Mouse (Mus musculus) retina, postnatal 1 day (tissue): ENCODE data around the gene Gipc2.
A peak's percentile ranks its signal among the peaks of the same experiment; 100 is the strongest.

ENCODE experiments used
- DNase-seq: peaks from one replicate; pipeline ENCODE4 v3.0.0-alpha.2; 2012

Gipc2 gene

GRCm38 (mm10) chr3:152189306-152189705 is 23.3 kb upstream of the Gipc2 start:
- no peak for DNase-seq

- no peak for DNase-seq
Observed at GRCm38 (mm10) chr3:152186106-152186505, 20.1 kb upstream of the Gipc2 start.

- no peak for DNase-seq
Observed at GRCm38 (mm10) chr3:152183522-152183921, 17.5 kb upstream of the Gipc2 start.

DNA sequence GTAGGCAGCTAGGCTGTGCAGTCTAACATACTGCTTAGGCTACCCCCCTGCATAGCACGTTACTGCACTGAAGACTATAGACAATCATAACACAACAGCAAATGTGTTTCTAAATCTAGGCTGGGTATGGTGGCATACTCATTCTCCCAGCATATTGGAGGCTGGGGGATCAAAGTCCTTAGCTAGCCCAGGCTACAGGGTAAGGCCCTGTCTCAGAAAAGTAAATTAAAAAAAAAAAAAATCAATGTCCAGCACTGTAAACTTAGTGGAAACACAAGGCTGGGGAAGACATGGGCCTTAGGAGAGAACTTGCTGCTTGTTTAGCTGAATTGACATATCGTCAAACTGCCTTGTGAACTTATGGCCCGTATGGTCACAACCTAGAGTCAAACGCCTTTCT is 14.6 kb upstream of the Gipc2 start:
- no peak for DNase-seq

DNA sequence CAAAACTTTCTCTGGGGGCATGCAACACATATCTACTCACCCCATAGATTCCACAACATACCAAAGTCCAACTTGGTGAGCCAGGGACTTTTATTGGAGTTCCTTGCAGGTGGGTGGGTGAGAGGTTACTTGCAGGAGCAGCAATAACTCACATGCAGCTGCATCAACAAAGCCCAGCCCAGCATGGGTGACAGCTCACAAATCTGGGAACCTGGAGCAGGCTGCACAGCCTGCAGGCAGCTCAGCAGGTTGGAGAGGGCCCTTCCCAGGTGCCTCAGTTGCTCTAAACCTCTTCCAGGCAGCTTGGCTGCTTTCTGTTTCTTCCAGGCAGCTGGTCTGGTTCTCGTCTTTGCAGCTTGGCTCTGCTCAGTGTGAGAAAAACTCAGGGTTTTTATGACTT is 13.3 kb upstream of the Gipc2 start:
- no peak for DNase-seq

- DNase-seq, result no peak
Observed at GRCm38 (mm10) chr3:152178816-152179215, 12.8 kb upstream of the Gipc2 start.

DNA sequence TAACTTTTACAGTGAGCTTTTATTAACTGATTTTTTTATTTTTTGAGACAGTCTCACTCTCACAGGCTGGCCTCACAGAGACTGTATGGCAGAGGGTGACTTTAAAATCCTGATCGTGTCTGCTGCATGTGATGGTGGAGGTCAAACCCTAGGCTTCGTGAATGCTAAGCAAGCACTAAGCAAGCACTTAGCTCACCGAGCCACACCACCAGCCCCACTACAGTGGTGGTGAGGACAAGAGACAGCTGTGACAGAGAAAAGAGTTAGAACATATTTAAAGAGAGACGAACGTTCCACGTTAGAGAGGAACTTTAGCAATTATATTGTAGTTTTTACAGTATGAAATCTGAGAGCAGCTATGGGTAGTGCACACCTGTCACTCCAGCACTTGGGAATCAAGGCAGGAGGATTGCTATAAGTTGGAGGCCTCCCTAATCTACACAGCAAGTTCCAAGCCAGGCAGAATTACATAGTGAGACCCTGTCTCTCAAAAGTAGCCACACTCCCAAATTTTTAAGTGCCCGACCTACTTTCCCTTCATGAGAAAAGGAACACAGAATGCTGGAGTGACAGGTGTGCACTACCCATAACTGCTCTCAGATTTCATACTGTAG is 6.4 kb upstream of the Gipc2 start:
- DNase-seq, result no peak

DNA sequence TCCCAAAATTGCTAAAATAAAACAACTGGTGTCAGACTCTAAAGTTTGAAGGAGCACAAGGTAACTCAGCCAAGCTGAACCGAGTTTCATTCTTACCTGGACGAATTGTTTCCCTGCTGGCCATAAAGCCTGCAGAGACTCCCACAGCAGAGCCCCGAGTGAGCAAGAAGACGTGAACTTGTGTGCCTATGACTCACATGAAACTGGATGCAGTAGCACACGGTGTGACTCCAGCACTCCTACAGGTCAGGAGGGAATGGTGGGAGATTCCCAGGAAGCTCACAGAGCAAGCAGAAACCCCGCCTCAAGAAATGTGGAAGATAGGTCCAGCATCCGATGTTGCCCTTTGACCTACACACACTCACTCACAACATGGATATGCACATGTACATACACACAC is 5.8 kb upstream of the Gipc2 start:
- no peak for DNase-seq

DNA sequence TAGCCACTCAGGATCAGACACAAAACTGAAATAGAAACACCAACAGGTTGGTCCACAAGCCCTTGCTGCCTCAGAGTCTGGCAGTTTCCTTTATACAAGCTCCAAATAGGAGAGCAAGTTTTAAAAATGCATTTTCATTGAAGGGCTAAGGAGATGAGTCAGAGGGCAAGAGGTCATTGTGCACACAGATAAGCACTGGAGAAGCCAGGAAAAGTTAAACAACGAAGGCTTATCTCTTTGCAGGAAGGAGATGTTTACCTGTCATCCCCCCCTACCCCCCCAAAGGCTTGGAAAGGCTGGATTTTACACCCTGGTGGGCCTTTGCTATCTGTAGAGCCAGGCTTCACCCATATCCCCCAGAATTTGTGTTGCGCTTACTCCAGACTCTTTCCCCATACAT is 5.2 kb upstream of the Gipc2 start:
- no peak for DNase-seq

GRCm38 (mm10) chr3:152170407-152170806 is 4.4 kb upstream of the Gipc2 start:
- DNase-seq, result no peak

DNA sequence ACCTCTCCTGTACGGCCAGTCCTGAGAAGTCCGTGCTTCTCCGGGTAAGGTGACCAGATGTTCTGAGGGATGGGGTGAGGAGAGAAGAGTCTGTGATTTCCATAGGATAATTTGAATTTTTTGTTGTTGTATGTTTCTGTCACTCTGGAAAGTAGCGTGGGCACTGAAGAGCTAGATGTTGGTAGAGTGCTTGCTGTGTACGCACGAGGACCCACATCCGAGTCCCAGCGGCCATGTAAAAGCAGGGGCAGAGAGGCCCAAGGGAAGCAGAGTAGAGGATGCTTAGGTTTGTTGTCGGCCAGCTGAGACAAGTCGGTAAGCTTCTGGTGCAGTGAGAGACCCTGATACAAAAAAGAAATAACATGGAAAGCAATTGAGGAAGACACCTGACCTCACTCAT is 2.0 kb upstream of the Gipc2 start:
- no peak for DNase-seq

- peak; percentile 66 for DNase-seq
Observed at GRCm38 (mm10) chr3:152166699-152167451, 845 bp upstream of the Gipc2 start.

- peak; percentile 57 for DNase-seq
Observed at GRCm38 (mm10) chr3:152165351-152166098, 505 bp downstream of the Gipc2 start.

DNA sequence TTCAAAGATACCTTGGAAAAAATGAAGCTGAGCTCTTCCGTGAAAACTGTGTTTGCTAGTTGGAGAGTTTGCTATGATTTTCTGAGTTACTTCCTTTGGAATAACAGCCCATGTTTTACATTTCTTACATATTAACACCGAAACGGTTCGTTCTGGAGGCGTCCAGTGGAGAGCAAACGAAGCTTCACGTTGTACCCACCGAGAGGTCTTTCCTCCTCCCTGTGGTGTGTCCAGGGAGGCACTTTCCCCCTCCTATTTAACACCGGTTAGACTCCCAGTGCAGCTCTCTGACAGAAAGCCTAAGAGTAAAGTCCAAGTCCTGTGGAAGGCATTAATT is 1.0 kb downstream of the Gipc2 start:
- DNase-seq, result no peak

GRCm38 (mm10) chr3:152163320-152163719 is 2.7 kb downstream of the Gipc2 start:
- no peak for DNase-seq

DNA sequence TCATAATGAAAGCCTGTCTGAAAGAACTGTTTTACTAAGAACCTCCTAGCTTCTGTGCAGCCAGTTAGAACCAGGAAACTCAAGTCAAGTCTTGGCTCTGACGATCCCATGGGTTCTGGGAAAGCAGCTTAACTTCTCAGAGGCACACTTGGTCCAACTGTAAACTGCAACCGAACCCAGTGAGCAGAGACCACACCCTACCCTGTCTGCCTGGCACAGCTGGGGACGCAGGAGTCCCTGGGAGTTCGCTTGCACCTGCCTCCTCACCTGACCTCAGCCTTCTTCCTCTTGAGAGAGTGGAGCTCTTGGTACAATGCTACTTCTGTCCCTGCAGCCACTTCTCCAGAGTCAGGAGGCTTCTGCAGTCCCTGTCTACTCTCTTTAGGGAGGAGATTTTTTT is 5.4 kb downstream of the Gipc2 start:
- DNase-seq, result no peak

DNA sequence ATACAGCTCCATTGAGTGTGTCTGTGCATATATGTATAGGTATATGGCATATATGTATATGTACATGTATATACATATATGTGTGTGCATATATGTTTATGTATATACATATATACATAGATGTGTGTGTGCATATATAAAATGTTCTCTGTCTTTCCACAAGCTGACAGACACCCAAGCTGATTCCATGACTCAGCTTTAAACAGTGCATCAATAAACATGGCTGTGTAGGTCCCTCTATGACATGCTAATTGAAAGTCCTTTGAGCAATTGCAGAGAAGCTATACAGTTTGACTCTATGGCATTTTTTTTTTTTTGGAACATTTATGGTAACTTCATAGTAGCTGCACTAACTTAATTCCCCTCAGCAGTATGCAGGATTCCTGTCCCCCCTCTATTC is 6.7 kb downstream of the Gipc2 start:
- DNase-seq, result no peak

GRCm38 (mm10) chr3:152158344-152159291 is 7.4 kb downstream of the Gipc2 start:
- DNase-seq, result no peak

- no peak for DNase-seq
Observed at GRCm38 (mm10) chr3:152156816-152157496, 9.1 kb downstream of the Gipc2 start.

GRCm38 (mm10) chr3:152155296-152155948 is 10.6 kb downstream of the Gipc2 start:
- DNase-seq, result no peak

GRCm38 (mm10) chr3:152154095-152154494 is 11.9 kb downstream of the Gipc2 start:
- DNase-seq, result no peak

DNA sequence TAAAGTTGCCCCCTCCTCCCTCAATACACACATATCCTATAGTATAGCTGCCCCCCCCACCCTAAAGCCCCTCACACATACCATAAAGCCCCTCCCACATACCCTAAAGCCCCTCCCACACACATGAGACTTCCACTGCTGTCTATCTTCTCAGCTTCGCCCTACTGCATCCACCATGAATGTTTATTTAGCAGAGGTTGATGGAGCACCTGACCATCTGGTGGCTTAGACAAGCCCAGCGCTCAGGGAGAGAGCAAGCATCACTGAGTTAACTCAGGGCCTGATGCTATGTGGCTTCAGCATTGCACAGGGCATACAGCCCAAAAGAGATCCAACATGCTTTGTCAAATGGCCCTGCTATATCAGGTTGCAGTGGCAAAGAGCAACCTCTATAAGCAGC is 12.9 kb downstream of the Gipc2 start:
- DNase-seq, result no peak
